Mouse (Mus musculus) thymus, adult 2 months (tissue): Measurements from ENCODE around the gene Kcnj4. TPM values are rescaled to one million over a fixed set of nuclear protein-coding genes. Genes with fewer than 3 reads are reported as not detected.

Experiments used
- DNase-seq: peaks from one replicate; pipeline ENCODE4 v3.0.0; 2021
- H3K27ac ChIP-seq: fragments of 200-500 bp; 2 replicates; pipeline ENCODE4 v1.5.1; 2012; ENCODE audit warnings: low read length, control low read depth; ENCODE audit not compliant: control insufficient read depth, insufficient read depth
- H3K27me3 ChIP-seq: fragments of 200-500 bp; 2 replicates; pipeline ENCODE4 v1.6.1; 2012; ENCODE audit warnings: mild to moderate bottlenecking, low read length, moderate library complexity, mixed read lengths; ENCODE audit not compliant: control insufficient read depth, insufficient read depth
- H3K36me3 ChIP-seq: fragments of 200-500 bp; 2 replicates; pipeline ENCODE4 v1.6.1; 2012; ENCODE audit warnings: mild to moderate bottlenecking, low read length, moderate library complexity; ENCODE audit not compliant: control insufficient read depth, insufficient read depth
- H3K4me1 ChIP-seq: fragments of 200-500 bp; replicated peaks from 2 replicates; pipeline ENCODE4 v1.6.1; 2012; ENCODE audit warnings: low read length; ENCODE audit not compliant: control insufficient read depth, insufficient read depth
- H3K4me3 ChIP-seq: fragments of 200-500 bp; 2 replicates; pipeline ENCODE4 v1.5.1; 2012; ENCODE audit warnings: mild to moderate bottlenecking, low read length, control low read depth, moderate library complexity; ENCODE audit not compliant: control insufficient read depth, insufficient read depth
- CTCF ChIP-seq: fragments of 200-500 bp; IDR thresholded peaks from 2 replicates; pipeline ENCODE4 v1.5.1; 2012; ENCODE audit warnings: mild to moderate bottlenecking, control low read depth, low read length, moderate library complexity, borderline replicate concordance; ENCODE audit not compliant: control insufficient read depth, poor library complexity, insufficient read depth; ENCODE audit errors: extremely low read depth
- POLR2A ChIP-seq: fragments of 200-500 bp; IDR thresholded peaks from 2 replicates; pipeline ENCODE4 v1.6.1; 2012; ENCODE audit warnings: mild to moderate bottlenecking, low read length, control low read depth, moderate library complexity; ENCODE audit not compliant: control insufficient read depth, poor library complexity, insufficient read depth; ENCODE audit errors: extremely low read depth
- whole genome bisulfite sequencing: fragments of 180-500 bp; shearing (Covaris S2); methylation state at CpG from one replicate; pipeline ENCODE4 v1.1.7; 2018; 5-methylcytosine and 5-hydroxymethylcytosine counted together
- polyA plus RNA-seq: library from polyadenylated mRNA; depleted of rRNA; stranded (reverse); fragments of >200 nt; gene quantifications from 2 replicates; pipeline ENCODE4 v1.2.3, GENCODE M21; 2012; rRNA removed

Gene Kcnj4
- polyA plus RNA-seq, 1 experiment: not detected

- Histone ChIP-seq H3K27me3 (no peaks in the 10 kb centered on the region), H3K4me1 (peaks cover 41% of the 10 kb centered on the region), H3K36me3 (peaks cover 17% of the 10 kb centered on the region), H3K4me3 (no peak overlapping the region), H3K27ac (no peak overlapping the region)
- WGBS: 94% methylated on average over 12 of the region's 12 CpGs
- TF ChIP-seq POLR2A (no peak), CTCF (no peak)
- DNase-seq: no peak
Observed at GRCm38 (mm10) chr15:79437541-79438208, 67.4 kb downstream of the Kcnj4 start.

- no peak for DNase-seq
- Histone ChIP-seq H3K4me3 (no peak overlapping the region), H3K27ac (no peak overlapping the region), H3K27me3 (no peaks in the 10 kb centered on the region), H3K4me1 (peaks cover 40% of the 10 kb centered on the region), H3K36me3 (peaks cover 17% of the 10 kb centered on the region)
- TF ChIP-seq CTCF (no peak), POLR2A (no peak)
- WGBS: 69% methylated on average over 7 of the region's 7 CpGs
Observed at GRCm38 (mm10) chr15:79436481-79436921, 68.5 kb downstream of the Kcnj4 start.

- no peak for DNase-seq
- H3K27me3 ChIP-seq: no peaks in the 10 kb centered on the region
- peaks cover 17% of the 10 kb centered on the region for H3K36me3 ChIP-seq
- no peak overlapping the region for H3K27ac ChIP-seq
- peaks cover 31% of the 10 kb centered on the region for H3K4me1 ChIP-seq
- no peak overlapping the region for H3K4me3 ChIP-seq
- WGBS: 87% methylated on average over 7 of the region's 7 CpGs
- TF ChIP-seq POLR2A (no peak), CTCF (no peak)
Observed at GRCm38 (mm10) chr15:79435191-79435671, 69.8 kb downstream of the Kcnj4 start.

Other genes with a start within 250 kb of the Kcnj4 start
- gene Baiap2l2, start 219.7 kb downstream of the Kcnj4 start, polyA plus RNA-seq: 0.68 and 2.9 TPM in 2 replicates
- 65.2 and 71.4 TPM in 2 replicates for gene Pla2g6, start 176.9 kb downstream of the Kcnj4 start, polyA plus RNA-seq
- gene Maff, start 158.6 kb downstream of the Kcnj4 start, polyA plus RNA-seq: 7.4 and 8.1 TPM in 2 replicates
- gene Tmem184b, start 101.7 kb downstream of the Kcnj4 start, polyA plus RNA-seq: 225 and 303 TPM in 2 replicates
- 155 and 173 TPM in 2 replicates for gene Csnk1e, start 49.7 kb downstream of the Kcnj4 start, polyA plus RNA-seq
- gene Kdelr3, start 11.2 kb upstream of the Kcnj4 start, polyA plus RNA-seq: 2.0 and 3.4 TPM in 2 replicates
- gene Ddx17, start 41.5 kb upstream of the Kcnj4 start, polyA plus RNA-seq: 526 and 554 TPM in 2 replicates
- gene Dmc1, start 99.9 kb upstream of the Kcnj4 start, polyA plus RNA-seq: 0.74 and 1.1 TPM in 2 replicates
- 1.0 and 1.2 TPM in 2 replicates for gene Fam227a, start 153.7 kb upstream of the Kcnj4 start, polyA plus RNA-seq
- gene Cby1, start 154.0 kb upstream of the Kcnj4 start, polyA plus RNA-seq: 16.0 and 17.9 TPM in 2 replicates
- gene Tomm22, start 165.6 kb upstream of the Kcnj4 start, polyA plus RNA-seq: 51.7 and 65.2 TPM in 2 replicates
- gene Josd1, start 182.7 kb upstream of the Kcnj4 start, polyA plus RNA-seq: 23.8 and 30.5 TPM in 2 replicates
- 91.3 and 114 TPM in 2 replicates for gene Gtpbp1, start 185.6 kb upstream of the Kcnj4 start, polyA plus RNA-seq
- gene Sun2, start 237.3 kb upstream of the Kcnj4 start, polyA plus RNA-seq: 245 and 297 TPM in 2 replicates